Mouse (Mus musculus) kidney, embryonic 15.5 days (tissue): ENCODE measurements at regions not wholly inside any gene's neighbourhood (a gene's known extent, or its start where the extent isn't known, plus 50 kb on each side); places are given as distances from the start of the nearest gene placed in this dataset.

Experiments used
- ATAC-seq: fragments of 200-750 bp; cut with Nextera tagmentation; replicated peaks from 2 replicates; pipeline ENCODE4 v1.8.0; 2017; ENCODE audit warnings: moderate TSS enrichment; ENCODE audit not compliant: low FRiP score
- H3K27ac ChIP-seq: fragments of 300-500 bp; sonication (generic); 2 replicates; pipeline ENCODE4 v1.5.1; 2015; ENCODE audit warnings: mild to moderate bottlenecking, inconsistent platforms
- H3K27me3 ChIP-seq: fragments of 300-500 bp; sonication (generic); 2 replicates; pipeline ENCODE4 v1.6.1; 2015; ENCODE audit warnings: inconsistent platforms
- H3K36me3 ChIP-seq: fragments of 300-500 bp; sonication (generic); 2 replicates; pipeline ENCODE4 v1.6.1; 2015; ENCODE audit warnings: inconsistent platforms
- H3K4me1 ChIP-seq: fragments of 300-500 bp; sonication (generic); 2 replicates; pipeline ENCODE4 v1.6.1; 2015; ENCODE audit warnings: inconsistent platforms
- H3K4me2 ChIP-seq: fragments of 300-500 bp; sonication (generic); 2 replicates; pipeline ENCODE4 v1.6.1; 2015; ENCODE audit warnings: moderate library complexity, mild to moderate bottlenecking, inconsistent platforms
- H3K4me3 ChIP-seq: fragments of 300-500 bp; sonication (generic); replicated peaks from 2 replicates; pipeline ENCODE4 v1.5.1; 2015; ENCODE audit warnings: mild to moderate bottlenecking, inconsistent platforms
- H3K9ac ChIP-seq: fragments of 300-500 bp; sonication (generic); 2 replicates; pipeline ENCODE4 v1.6.1; 2015; ENCODE audit warnings: mild to moderate bottlenecking, inconsistent platforms
- H3K9me3 ChIP-seq: fragments of 300-500 bp; sonication (generic); replicated peaks from 2 replicates; pipeline ENCODE4 v1.6.1; 2016; ENCODE audit warnings: inconsistent platforms
- WGBS: fragments of 180-500 bp; shearing (Covaris S2); methylation state at CpG from one replicate; pipeline ENCODE4 v1.1.7; 2015; ENCODE audit warnings: mixed read lengths; 5-methylcytosine and 5-hydroxymethylcytosine counted together

- H3K9ac ChIP-seq = no peak overlapping the region
- H3K27me3 ChIP-seq = no peaks in the 10 kb centered on the region
- no peaks in the 10 kb centered on the region for H3K36me3 ChIP-seq
- no peaks in the 10 kb centered on the region for H3K9me3 ChIP-seq
- no peak overlapping the region for H3K4me3 ChIP-seq
- ATAC-seq = no peak
- WGBS = 22% methylated on average over 9 of the region's 9 CpGs
- no peak overlapping the region for H3K27ac ChIP-seq
- H3K4me1 ChIP-seq = peaks cover 7% of the 10 kb centered on the region
- no peak overlapping the region for H3K4me2 ChIP-seq
Measured at GRCm38 (mm10) chr11:32931928-32932327, 107.5 kb upstream of the Smim23 start.

GRCm38 (mm10) chr11:32931018-32931417 is 106.6 kb upstream of the Smim23 start:
- ATAC-seq = no peak; the same call in 1 of the 2 replicates
- no peaks in the 10 kb centered on the region for H3K36me3 ChIP-seq
- no peak overlapping the region for H3K4me3 ChIP-seq
- H3K4me2 ChIP-seq = peak overlapping the region; percentile 48
- no peak overlapping the region for H3K9ac ChIP-seq
- WGBS = 6% methylated on average over 14 of the region's 14 CpGs
- peaks cover 9% of the 10 kb centered on the region for H3K4me1 ChIP-seq
- no peak overlapping the region for H3K27ac ChIP-seq
- no peaks in the 10 kb centered on the region for H3K9me3 ChIP-seq
- H3K27me3 ChIP-seq = peaks cover 5% of the 10 kb centered on the region; the same call in 1 of the 2 replicates

- H3K4me1 ChIP-seq = peaks cover 21% of the 10 kb centered on the region
- H3K4me3 ChIP-seq = no peak overlapping the region
- no peaks in the 10 kb centered on the region for H3K36me3 ChIP-seq
- H3K9ac ChIP-seq = no peak overlapping the region
- H3K4me2 ChIP-seq = no peak overlapping the region
- 73% methylated on average over 2 of the region's 2 CpGs for WGBS
- no peaks in the 10 kb centered on the region for H3K9me3 ChIP-seq
- peaks cover 5% of the 10 kb centered on the region; the same call in 1 of the 2 replicates for H3K27me3 ChIP-seq
- no peak for ATAC-seq
- H3K27ac ChIP-seq = no peak overlapping the region
Measured at GRCm38 (mm10) chr11:32928837-32929236, 104.4 kb upstream of the Smim23 start.

GRCm38 (mm10) chr11:32925421-32926271 is 101.2 kb upstream of the Smim23 start:
- Histone ChIP-seq H3K27ac (peak overlapping the region; percentile 77), H3K9me3 (no peaks in the 10 kb centered on the region), H3K4me2 (peak overlapping the region; percentile 60), H3K27me3 (peaks cover 5% of the 10 kb centered on the region; the same call in 1 of the 2 replicates), H3K9ac (no peak overlapping the region; the same call in 1 of the 2 replicates), H3K4me1 (peaks cover 15% of the 10 kb centered on the region), H3K36me3 (no peaks in the 10 kb centered on the region), H3K4me3 (peak overlapping the region; percentile 30)
- ATAC-seq = peak; percentile 89
- 4% methylated on average over 33 of the region's 33 CpGs for WGBS

- WGBS = 73% methylated on average over 7 of the region's 7 CpGs
Measured at GRCm38 (mm10) chr11:32924932-32925331, 100.5 kb upstream of the Smim23 start.

GRCm38 (mm10) chr11:32913071-32913470 is 88.7 kb upstream of the Smim23 start:
- Histone ChIP-seq H3K27me3 (no peaks in the 10 kb centered on the region), H3K4me2 (no peak overlapping the region), H3K27ac (no peak overlapping the region), H3K4me1 (peaks cover 7% of the 10 kb centered on the region), H3K9ac (no peak overlapping the region), H3K4me3 (no peak overlapping the region), H3K36me3 (no peaks in the 10 kb centered on the region), H3K9me3 (no peaks in the 10 kb centered on the region)
- 80% methylated on average over 3 of the region's 3 CpGs for WGBS
- ATAC-seq = no peak

More at GRCm38 (mm10) chr11:32924932-32925331, 100.5 kb upstream of the Smim23 start:
- no peaks in the 10 kb centered on the region for H3K9me3 ChIP-seq
- H3K27me3 ChIP-seq = peaks cover 5% of the 10 kb centered on the region; the same call in 1 of the 2 replicates
- H3K27ac ChIP-seq = peak overlapping the region; percentile 77; the same call in 1 of the 2 replicates
- no peaks in the 10 kb centered on the region for H3K36me3 ChIP-seq
- H3K4me2 ChIP-seq = peak overlapping the region; percentile 60
- no peak overlapping the region for H3K9ac ChIP-seq
- no peak for ATAC-seq
- no peak overlapping the region for H3K4me3 ChIP-seq
- peaks cover 14% of the 10 kb centered on the region for H3K4me1 ChIP-seq

DNA sequence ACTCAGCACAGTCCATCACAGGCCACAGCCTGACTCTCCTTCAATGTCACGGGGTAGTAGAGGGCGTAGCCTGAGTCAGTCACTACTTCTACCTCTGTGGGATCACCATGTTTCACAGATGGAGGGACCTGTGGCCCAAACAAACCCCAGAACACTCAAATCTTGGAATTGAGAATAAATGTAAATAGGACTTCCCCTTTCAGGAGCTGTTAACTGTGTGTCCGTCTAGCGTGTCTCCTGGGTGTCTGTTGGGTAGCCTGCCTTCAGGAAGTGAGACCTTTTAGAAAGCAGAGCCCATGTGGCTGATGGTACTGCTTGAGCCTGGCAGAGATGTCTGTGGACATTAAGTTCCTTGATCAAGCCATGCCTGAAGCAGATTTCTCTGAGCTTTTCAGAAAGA is 87.4 kb upstream of the Smim23 start:
- Histone ChIP-seq H3K4me1 (peaks cover 14% of the 10 kb centered on the region), H3K36me3 (no peaks in the 10 kb centered on the region), H3K9ac (no peak overlapping the region), H3K27ac (no peak overlapping the region), H3K27me3 (no peaks in the 10 kb centered on the region), H3K4me2 (no peak overlapping the region), H3K9me3 (no peaks in the 10 kb centered on the region), H3K4me3 (no peak overlapping the region)
- WGBS = 87% methylated on average over 4 of the region's 4 CpGs
- no peak for ATAC-seq

GRCm38 (mm10) chr11:32908723-32909411 is 84.5 kb upstream of the Smim23 start:
- 68% methylated on average over 14 of the region's 14 CpGs for WGBS
- Histone ChIP-seq H3K27me3 (no peaks in the 10 kb centered on the region), H3K4me3 (no peak overlapping the region), H3K9me3 (no peaks in the 10 kb centered on the region), H3K36me3 (no peaks in the 10 kb centered on the region), H3K9ac (no peak overlapping the region), H3K4me1 (peaks cover 14% of the 10 kb centered on the region), H3K4me2 (no peak overlapping the region), H3K27ac (no peak overlapping the region)
- ATAC-seq = no peak

DNA sequence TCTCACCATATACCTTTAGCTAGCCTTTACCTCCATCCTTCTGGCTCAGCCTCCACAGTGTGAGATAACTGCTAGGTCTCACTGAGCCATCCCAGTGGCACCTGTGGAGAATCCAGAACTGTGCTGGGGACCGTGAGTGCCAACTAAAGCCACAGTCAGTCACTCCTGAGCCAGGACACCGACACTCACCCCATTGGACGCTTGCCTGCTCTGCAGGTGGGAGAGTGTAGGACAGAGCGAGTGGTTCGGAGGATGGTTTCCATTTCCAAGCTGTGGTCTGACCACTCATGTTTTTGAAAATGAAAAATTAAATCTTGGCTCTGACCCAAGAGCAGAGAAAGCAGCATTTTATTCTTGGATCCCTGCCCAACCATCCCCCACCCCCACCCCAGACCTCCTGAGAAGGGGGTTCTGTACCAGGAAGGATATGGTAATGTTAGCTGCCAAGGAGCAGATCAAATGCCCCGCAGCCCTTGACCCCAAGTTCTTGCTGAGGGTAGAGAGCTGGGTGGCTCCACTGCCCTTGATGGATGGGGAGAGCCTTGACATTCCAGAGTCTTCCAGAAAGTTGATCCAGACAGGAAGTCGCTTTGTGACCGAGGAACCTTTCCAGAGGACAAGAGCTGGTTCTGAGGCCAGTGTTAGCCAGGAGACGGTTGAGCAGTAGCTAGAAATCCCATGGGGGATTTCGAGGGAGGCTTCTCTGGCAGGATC is 83.3 kb upstream of the Smim23 start:
- Histone ChIP-seq H3K36me3 (no peaks in the 10 kb centered on the region), H3K4me2 (no peak overlapping the region), H3K9ac (no peak overlapping the region), H3K27me3 (no peaks in the 10 kb centered on the region), H3K9me3 (no peaks in the 10 kb centered on the region), H3K27ac (peak overlapping the region; percentile 23; the same call in 1 of the 2 replicates), H3K4me1 (peaks cover 14% of the 10 kb centered on the region), H3K4me3 (no peak overlapping the region)
- peak; percentile 58 for ATAC-seq
- 34% methylated on average over 10 of the region's 10 CpGs for WGBS

DNA sequence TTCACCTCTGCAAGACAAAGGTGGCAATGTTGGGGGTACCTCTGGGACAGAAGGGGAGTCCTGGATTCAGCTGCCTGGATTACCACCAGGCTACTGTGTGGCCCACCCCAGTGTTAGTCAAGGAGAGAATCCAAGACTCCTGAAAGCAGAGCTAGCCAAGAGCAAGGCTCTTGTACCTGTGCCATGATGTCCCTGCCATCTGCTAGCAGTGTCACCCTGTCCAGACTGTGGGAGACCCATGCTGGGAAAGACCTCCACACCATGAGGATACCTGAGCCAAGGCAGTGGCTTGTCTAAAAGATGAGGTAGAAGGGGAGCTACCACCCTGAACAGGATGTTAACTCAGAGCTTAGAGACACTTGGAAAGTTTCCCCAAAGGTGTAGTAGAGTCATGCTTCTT is 79.6 kb upstream of the Smim23 start:
- Histone ChIP-seq H3K4me2 (no peak overlapping the region), H3K4me3 (no peak overlapping the region), H3K4me1 (peaks cover 19% of the 10 kb centered on the region), H3K9me3 (no peaks in the 10 kb centered on the region), H3K27ac (no peak overlapping the region), H3K27me3 (no peaks in the 10 kb centered on the region), H3K36me3 (no peaks in the 10 kb centered on the region), H3K9ac (no peak overlapping the region)
- ATAC-seq = no peak

DNA sequence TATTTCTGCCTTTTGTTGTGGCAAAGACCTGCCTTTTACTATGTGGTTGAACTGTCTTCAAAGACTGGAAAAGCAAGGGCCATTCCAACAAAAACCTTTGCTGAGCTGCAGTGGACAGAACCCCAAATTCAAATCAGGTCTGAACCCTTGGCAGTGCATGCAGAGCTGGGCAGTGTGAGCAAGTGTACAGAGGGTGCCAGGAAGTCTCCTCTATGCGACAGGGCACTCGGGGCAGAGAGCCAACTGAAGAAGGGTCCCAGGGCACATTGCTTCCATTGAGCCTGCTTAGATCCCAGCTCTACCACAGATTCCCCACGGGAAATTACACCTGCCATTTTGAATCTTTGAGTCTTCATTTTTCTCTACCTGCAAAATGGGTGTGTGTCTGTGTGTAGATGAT is 79.0 kb upstream of the Smim23 start:
- Histone ChIP-seq H3K27ac (no peak overlapping the region), H3K9ac (no peak overlapping the region), H3K4me2 (no peak overlapping the region), H3K4me1 (peaks cover 15% of the 10 kb centered on the region), H3K27me3 (no peaks in the 10 kb centered on the region), H3K9me3 (no peaks in the 10 kb centered on the region), H3K36me3 (no peaks in the 10 kb centered on the region), H3K4me3 (no peak overlapping the region)
- 87% methylated on average over 3 of the region's 3 CpGs for WGBS
- ATAC-seq = no peak

DNA sequence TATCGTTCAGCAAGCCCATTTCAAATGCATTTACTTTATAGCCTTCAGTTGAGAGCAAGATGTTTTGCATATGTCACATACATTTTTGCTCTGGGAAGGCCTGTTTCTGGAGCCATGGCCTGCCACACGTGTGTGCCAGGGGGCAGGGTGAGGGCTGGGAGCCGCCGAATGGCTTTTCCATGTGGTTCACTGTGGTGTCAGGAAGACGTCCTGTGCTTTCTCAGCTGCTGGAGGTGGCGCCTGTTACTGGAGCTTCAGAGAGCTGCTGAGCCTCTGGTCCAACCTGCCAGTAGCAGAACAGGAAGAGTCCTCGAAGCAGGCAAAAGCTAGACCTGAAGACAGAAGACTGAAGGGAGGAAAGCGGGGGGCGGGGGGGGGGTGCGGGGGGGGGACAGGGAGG is 78.5 kb upstream of the Smim23 start:
- no peaks in the 10 kb centered on the region for H3K36me3 ChIP-seq
- H3K4me1 ChIP-seq = peaks cover 11% of the 10 kb centered on the region
- no peak overlapping the region for H3K27ac ChIP-seq
- H3K27me3 ChIP-seq = no peaks in the 10 kb centered on the region
- H3K9ac ChIP-seq = no peak overlapping the region
- 32% methylated on average over 7 of the region's 10 CpGs for WGBS
- no peak for ATAC-seq
- H3K9me3 ChIP-seq = no peaks in the 10 kb centered on the region
- no peak overlapping the region for H3K4me2 ChIP-seq
- H3K4me3 ChIP-seq = no peak overlapping the region
